Mouse (Mus musculus): Measurements from ENCODE around the gene Rps25. TPM values are rescaled to one million over a fixed set of nuclear protein-coding genes. Genes with fewer than 3 reads are reported as not detected.
A peak's percentile ranks its signal among the peaks of the same experiment; 100 is the strongest.
"Not testable (repeated sequence)": the region's sequence is repeated elsewhere in the genome, so short reads cannot be mapped to it uniquely, and the experiment has no call there.

Gene Rps25
- total RNA-seq (2021), result 1,000 to 10,000 TPM; 1,003 to 1,015 TPM

DNA sequence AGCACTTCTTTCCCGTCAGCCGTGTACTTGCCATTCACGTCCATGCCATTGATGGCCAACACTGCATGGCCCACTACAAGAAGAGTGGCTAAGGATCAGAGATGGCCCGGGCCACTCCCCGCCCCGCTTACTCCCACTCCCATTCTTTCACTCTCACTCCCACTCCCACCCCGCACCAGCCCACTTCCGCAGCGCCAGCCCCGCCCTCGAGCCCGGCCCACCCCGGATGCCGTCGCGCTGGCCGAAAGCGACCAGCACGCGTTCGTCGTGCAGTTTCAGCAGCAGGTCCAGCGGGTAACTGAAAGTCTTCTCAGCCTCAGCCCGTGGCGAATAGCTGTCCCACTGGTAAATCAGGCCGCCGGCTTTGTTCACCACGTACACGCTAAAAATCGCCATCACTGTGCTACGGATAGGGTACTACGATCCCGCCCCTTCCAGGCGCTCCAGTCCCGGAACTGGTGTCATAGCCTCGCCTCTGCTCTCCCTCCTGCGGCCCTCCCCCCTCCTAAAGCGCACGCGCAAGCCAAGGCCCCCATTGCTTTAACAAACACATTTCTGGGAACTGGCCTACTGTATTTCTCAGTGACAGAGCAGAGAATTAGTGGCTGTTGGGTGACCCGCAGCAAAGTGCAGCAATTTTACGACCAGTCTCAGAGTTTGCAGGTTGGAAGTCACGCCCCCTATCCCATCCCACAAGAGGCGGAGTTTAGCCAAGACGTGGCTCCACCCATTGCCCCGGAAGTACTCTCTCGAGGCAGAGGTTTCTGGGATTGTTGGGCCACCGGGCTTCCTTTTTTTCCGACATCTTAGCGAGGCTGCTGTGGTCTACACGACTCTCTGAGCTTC lies at the start of gene Rps25, which contains the start of gene Trappc4:
Gene Rps25 (plus strand): TSS at position 234 of the 846 bp plus-strand sequence.
Gene Trappc4 (minus strand): TSS at position 695 of the 846 bp plus-strand sequence.
- intact Hi-C loops (cut with DNase I), result no loop called here
- DNase-seq, result peak; percentile 96 to 97

DNA sequence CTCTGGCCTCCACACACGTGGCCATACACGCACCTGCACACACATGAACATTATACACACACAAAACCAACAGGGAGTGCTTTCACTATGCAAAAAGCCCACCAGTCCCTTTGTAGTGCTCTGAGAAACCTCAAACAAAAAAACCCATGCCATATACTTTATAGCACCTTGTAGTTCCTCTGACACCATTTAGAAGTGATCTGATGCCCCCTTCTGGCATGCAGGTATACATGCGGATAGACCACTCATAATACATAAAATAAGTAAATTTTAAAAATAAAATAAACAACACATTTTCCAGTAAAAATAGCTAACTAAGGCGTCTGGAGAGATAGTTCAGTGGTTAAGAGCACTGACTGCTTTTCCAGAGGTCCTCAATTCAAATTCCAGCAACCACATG lies 49.7 kb upstream of the Rps25 start:
- DNase-seq, result peak; percentile 29 to 47
- intact Hi-C loops (cut with DNase I), result loop anchor here (1.0 to 5.0 kb wide), 2 partner anchors 65 to 118 kb away; no protein-coding TSS in a partner anchor

DNA sequence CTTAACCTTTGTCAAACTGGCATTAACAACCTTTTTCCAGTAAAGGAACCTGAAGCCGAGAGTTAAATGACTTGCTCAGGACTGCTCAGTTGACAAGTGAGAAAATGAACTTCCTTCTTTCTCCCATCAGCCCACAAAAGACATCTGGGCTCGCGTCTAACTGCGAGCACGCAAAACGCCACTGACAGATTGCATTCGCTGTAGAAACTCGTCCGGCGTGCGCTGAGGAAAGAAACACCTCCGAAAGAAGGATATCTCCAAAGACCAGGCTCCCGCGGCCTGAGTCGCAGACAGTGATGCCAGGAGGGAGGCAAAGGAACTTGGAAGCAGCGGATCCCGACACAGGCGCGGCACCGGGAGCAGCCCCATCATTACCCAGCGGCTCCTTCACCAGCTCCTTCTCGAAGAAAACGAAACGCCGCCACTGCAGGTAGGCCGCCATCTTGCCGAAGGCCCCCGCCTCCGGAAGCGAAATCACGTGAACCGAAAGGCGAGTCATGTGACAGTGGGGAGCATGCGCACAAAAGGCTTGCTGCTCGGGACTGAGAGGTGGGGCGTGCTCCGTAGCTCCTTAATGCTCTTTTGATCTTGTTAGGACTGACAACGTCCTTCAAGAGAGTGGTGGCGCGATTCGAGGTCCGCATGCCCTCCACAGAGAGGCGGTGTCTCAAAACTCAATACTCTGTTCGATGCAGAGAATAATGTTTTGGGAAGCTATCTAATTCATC lies 45.6 kb upstream of the Rps25 start, which contains the start of gene Vps11:
Gene Vps11 (minus strand): TSS at position 481 of the 728 bp plus-strand sequence.
- DNase-seq, result peak; percentile 96 to 97
- intact Hi-C loops (cut with DNase I), result no loop called here

DNA sequence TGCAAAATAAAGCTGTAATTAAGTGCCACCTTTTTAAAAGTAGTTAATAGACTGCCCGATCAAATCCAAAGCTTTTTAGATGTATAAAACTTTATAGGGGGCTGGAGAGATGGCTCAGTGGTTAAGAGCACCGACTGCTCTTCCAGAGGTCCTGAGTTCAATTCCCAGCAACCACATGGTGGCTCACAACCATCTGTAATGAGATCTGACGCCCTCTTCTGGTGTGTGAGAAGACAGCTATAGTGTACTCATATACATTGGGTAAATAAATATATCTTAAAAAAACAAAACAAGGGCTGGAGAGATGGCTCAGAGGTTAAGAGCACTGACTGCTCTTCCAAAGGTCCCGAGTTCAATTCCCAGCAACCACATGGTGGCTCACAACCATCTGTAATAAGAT lies 45.0 kb upstream of the Rps25 start:
- intact Hi-C loops (cut with DNase I), result not testable (repeated sequence)

DNA sequence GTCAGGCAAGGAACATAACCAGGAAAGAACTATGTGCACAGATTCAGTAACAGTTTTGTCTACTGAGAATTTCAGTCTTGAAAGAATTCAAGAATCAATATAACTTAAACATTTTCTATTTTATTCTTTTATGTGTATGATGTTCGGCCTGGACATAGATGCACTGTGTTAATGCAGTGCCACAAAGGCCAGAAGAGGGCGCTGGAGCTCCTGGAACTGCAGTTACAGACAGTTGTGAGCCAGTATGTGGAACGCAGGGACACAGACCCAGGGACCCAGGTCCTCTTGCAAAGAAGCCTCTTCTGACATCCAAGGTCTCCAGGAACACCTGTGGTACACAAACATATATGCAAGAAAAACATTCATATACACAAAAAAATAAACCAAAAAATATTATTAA lies 42.5 kb upstream of the Rps25 start:
- DNase-seq, result no peak
- intact Hi-C loops (cut with DNase I), result no loop called here

More for the DNA sequence above, 45.0 kb upstream of the Rps25 start:
- DNase-seq, result not testable (repeated sequence)

DNA sequence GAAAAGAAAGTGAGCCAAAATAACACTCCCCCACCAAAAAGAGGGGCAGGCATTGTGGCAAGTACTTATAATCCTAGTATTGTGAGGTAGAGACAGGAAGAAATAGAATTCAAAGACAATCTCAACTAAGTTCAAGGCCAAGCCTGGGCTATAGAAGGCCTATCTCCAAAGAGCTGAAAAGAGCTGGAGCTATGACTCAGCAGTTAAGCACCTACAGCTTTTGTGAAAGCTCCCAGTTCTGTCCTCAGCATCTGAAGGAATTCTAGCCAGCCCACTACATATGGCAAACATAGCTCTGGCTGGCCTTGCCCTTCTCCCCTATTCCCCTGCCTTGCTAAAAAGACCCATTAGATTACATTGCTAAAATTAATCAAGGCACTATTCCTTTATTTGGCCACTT lies 33.6 kb upstream of the Rps25 start:
- DNase-seq, result no peak
- intact Hi-C loops (cut with DNase I), result no loop called here

DNA sequence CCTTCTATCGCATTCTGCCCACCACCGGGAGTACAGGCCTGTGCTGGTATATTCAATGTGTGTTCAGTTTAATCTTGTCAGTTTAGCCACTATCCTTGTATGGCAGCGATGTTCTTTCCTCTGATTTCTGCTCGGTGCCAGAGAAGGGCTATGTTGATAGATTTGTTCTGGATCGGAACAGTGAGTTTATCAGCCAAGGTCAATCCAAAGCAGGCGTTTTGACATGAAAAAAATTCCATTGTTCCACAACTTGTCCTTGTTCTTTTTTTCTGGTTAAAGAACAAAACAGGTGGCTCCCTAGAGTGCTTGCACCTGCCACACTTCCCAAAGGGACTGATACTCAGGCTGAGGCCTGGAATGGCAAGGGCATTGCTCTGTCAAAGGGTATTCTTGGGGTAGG lies 30.8 kb upstream of the Rps25 start:
- intact Hi-C loops (cut with DNase I), result no loop called here
- no peak for DNase-seq

DNA sequence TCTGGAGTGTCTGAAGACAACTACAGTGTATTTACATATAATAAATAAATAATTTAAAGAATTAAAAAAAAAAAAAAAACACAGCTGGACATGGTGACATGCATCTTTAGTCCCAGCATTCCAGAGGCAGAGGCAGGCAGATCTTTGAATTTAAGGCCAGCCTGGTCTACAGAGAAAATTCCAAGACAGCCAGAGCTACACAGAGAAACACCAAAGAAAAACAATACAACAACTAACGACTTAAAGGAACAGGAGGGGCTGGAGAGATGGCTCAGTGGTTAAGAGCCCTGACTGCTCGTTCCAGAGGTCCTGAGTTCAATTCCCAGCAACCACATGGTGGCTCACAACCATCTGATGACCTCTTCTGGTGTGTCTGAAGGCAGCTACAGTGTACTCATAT lies 29.6 kb upstream of the Rps25 start:
- intact Hi-C loops (cut with DNase I); DNase-seq: not testable (repeated sequence)

DNA sequence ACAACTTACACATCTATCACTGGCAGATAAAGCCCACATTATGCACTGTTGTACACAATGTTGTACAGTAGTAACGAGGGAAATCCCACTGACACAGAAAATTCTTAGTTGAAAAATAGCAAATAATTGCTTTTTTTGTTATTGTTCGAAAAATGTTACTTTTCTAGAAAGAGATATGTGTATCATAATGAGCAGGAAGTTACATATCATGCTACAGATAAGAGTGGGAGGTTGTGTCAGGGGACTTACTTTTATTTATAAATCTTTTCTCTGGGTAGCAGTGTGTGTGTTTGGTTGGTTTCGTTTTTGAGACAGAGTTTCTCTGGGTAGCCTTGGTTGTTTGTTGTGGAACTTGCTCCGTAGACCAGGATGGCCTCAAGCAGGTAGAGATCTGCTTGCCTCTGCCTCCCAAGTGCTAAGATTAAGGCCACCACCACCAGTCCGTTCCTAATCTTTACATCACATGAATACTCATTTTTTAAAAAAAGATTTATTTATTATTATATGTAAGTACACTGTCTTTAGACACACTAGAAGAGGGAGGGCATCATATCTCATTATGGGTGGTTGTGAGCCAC lies 28.7 kb upstream of the Rps25 start:
- no peak for DNase-seq
- intact Hi-C loops (cut with DNase I), result no loop called here

DNA sequence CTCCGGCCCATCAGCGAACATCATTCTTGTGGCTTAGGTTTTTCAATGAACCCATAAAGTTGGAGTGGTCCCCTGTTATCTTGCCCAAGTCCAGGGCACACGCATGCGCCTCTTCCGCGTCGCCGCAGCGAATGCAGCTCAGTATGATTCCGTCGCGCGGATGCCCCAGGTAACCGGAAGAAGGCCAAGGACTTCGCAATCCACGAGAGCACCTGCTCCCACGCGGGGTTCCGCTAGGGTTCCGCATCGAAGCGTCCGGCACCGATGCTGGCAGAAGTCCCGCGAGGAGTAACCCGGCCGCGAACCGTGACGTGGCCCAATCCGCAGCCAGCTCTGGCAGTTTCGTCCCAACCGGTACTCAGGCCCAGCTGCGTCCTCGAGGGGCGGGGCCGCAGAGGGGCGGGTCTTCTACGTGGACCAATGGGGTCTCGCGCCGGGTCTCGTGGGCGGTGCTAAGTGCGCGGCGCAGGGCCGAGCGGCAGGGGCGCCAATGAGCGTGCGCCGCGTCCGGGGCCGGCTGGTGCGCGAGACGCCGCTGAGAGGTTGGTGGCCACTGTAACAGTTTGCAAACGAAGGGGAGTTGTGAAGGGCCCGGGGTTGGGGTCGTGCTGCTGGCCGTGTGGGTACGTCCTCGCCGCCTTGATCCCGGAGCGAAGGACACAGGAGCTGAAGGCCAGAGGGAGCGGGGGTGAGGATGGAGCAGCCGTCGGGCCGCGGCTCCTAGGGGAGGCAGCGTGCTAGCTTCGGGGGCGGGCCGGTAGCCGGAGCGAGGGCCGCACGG lies 27.7 kb upstream of the Rps25 start, which contains the start of gene Hyou1:
Gene Hyou1 (plus strand): TSS at position 437 of the 781 bp plus-strand sequence.
- intact Hi-C loops (cut with DNase I), result no loop called here
- peak; percentile 99 to 100 for DNase-seq

DNA sequence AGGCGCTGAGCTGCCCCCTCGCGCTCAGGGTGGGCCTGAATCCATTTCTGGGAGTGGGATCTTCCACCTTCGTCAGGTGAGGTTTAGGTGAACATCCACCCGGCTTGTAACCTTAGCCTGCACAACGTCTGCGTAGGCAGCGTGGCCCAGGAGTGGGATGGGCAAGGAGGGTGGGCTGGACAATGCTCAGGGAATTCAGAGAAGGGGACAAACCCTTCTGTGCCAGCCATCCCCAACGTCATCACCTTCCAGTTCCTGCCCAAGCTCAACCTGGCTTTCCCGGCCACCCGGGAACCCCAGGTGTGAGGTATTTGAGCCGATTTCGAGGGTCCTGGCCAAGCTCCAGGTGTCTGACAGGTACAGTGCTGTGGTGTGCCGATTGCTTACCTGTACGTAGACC lies 27.1 kb upstream of the Rps25 start:
- intact Hi-C loops (cut with DNase I), result no loop called here

DNA sequence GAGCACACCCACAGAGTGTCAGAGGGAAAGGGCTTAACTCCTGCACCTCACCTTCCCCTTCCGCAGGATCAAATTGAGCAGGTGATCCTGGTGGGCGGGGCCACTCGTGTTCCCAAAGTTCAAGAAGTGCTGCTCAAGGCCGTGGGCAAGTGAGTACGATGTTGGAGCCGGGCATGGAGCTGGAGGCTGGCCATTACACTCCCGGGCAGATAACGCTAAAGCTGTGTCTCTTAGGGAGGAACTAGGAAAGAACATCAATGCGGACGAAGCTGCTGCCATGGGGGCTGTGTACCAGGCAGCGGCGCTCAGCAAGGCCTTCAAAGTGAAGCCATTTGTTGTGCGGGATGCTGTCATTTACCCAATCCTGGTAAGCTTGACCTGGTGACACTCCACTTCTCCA lies 22.3 kb upstream of the Rps25 start:
- no peak for DNase-seq
- intact Hi-C loops (cut with DNase I), result no loop called here

More for the DNA sequence above, 27.1 kb upstream of the Rps25 start:
- DNase-seq, result no peak

DNA sequence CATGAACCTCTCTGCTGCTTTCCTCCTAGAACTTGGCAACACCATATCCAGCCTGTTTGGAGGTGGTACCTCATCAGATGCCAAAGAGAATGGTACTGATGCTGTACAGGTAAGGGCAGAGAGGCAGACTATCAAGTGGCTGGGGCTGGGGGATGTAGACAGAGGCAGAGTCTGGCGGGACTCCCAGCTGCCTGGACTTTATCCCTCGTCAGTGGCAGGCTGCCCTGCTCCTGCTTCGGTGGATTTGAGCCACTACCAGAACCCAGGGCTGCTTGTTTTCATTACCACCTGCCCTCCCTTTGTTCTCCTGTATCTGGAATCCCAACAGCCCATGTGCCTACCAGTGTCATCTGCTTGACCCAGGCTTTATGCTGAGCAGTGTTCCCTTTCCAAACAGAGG lies 19.7 kb upstream of the Rps25 start:
- intact Hi-C loops (cut with DNase I), result no loop called here

DNA sequence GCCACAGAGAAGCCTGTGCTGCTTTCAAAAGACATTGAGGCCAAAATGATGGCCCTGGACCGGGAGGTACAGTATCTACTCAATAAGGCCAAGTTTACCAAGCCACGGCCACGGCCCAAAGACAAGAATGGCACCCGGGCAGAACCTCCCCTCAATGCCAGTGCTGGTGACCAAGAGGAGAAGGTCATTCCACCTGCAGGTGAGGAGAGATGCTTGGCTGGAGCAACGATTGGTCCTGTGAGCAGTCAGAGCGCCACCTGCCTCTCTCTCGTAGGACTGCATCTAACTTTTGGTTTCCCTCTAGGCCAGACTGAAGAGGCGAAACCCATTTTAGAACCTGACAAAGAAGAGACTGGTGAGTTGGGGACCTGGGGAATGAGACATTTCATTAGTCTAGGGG lies 17.7 kb upstream of the Rps25 start:
- DNase-seq, result peak; percentile 42 to 65
- intact Hi-C loops (cut with DNase I), result no loop called here

More for the DNA sequence above, 19.7 kb upstream of the Rps25 start:
- no peak for DNase-seq

DNA sequence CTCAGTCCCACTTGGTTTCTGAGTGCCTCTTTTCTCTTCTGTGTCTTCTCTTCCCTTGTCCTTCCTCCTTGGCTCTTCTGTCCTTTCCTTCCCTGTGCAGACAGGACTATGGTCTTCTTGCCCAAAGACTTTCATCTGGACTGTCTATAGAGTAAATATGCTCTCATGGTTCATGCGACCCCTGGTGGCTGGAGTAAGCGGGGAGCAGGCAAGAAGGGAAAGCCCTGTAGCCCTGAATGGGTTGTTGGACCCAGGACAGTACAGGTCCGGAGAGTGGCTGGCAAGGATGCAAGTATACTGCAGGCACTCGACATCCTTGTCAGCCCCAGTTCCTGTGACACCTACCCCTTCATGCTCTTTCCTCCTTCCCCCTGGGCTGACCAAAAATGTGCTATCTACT lies 15.5 kb upstream of the Rps25 start:
- intact Hi-C loops (cut with DNase I), result loop anchor here (5.0 to 10.0 kb wide), 4 partner anchors 99 to 407 kb away; no protein-coding TSS in a partner anchor
- DNase-seq, result peak; percentile 77 to 86

DNA sequence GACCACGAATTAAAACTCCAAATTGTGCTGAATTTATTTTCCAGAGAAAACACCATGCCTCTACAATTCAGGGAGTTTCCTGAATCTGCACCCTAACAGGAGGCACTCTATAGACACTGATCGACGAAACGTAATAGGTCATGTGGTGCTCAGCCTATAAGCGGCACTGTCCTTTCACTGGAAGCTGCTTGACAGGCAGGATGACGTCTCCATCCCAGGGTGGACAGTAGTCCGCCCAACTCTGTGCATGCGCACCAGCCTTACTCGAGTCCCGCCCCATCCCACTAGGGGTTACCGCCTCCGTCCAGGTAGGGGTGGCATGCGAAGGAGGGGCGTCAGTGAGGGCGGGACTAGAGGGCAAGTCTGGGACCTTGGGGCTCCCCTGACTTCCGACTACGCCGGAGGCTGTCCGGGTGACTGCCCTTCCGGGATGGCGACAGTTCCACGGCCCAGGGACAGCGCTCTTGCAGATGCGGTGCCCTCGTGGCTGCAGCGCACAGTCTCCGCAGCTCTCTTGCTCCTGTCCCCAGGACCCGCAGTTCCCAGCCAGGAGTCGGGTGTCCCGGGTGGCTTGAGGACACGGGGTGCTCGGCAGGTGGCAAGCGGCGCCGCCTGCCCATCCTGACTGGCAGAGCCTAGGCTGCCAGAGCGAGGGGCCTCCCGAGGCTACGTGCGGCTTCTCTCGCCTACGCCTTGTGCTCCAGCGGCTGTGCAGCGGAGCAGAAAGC lies 10.1 kb upstream of the Rps25 start, which contains the start of gene Slc37a4:
Gene Slc37a4 (plus strand): TSS at position 169 of the 728 bp plus-strand sequence.
- intact Hi-C loops (cut with DNase I), result loop anchor here (10.0 kb wide), 1 partner anchor 412 kb away; no protein-coding TSS in a partner anchor
- DNase-seq, result peak; percentile 96 to 97

DNA sequence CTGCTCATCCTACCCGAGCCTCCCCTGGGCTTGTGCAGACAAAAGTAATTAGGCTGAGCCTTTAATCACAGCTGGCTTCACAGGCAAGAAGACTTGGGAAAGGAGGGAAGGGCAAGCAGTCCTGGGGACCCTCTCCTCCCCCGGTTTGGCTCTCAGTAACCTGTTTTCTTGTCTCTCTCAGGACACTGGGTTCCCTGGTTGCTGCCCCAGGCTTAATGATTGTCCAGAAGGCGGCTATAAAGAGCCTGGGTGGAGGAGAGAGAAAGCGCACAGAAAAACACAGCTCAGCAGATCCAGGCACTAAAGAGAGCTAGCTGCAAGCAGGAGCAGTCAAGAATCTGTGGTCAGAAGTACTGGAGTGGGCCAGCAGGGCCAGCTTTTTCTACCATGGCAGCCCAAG lies 8.9 kb upstream of the Rps25 start:
- DNase-seq, result no peak
- intact Hi-C loops (cut with DNase I), result loop anchor here (10.0 kb wide), 1 partner anchor 413 kb away; no protein-coding TSS in a partner anchor

DNA sequence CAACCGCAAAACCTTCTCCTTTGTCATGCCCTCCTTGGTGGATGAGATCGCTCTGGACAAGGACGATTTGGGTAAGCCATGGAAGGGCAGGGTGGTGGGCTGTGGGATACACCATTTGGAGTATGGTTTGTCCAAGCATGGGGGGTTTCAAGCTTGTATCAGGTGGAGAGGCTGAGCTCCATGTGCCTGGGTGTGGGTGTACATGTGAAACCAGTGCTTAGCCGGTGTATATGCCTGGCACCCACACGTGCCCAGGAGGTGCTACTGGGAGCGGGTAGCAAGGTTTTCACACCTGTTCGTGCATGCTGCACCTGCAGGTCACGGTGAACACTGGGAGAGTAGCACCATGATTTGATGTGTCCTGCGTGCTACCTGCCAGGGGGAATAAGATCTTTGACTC lies 8.4 kb upstream of the Rps25 start:
- DNase-seq, result no peak
- intact Hi-C loops (cut with DNase I), result loop anchor here (10.0 kb wide), 1 partner anchor 414 kb away; no protein-coding TSS in a partner anchor
